ENCODE assay signal across 28 mouse cellular contexts in genomic region chr5:3653801-3654200, GRCm38 (mm10). TPM values are rescaled to one million over a fixed set of nuclear protein-coding genes. Genes with fewer than 3 reads are reported as not detected.
"Had no signal": no experiment of that assay in that cellular context is flagged by ENCODE, and none has a peak within 500 bp of the region (broad histone marks: within the 10 kb centered on the region; RNA-seq: fewer than 3 reads in every experiment).

No protein-coding gene starts in this region.

- H3K36me3 ChIP-seq: intestine, embryonic 15.5 days; liver, embryonic 13.5 days; midbrain, embryonic 10.5 days; midbrain, embryonic 15.5 days; neural tube, embryonic 12.5 days; neural tube, embryonic 15.5 days; stomach, embryonic 15.5 days had no signal

- H3K4me2 ChIP-seq: intestine, embryonic 15.5 days; liver, embryonic 13.5 days; midbrain, embryonic 15.5 days; neural tube, embryonic 12.5 days; neural tube, embryonic 15.5 days; stomach, embryonic 15.5 days had no signal

- H3K27me3 ChIP-seq: intestine, embryonic 15.5 days; liver, embryonic 13.5 days; megakaryocyte, embryonic 14.5 days; midbrain, embryonic 15.5 days; neural tube, embryonic 12.5 days; neural tube, embryonic 15.5 days; stomach, embryonic 15.5 days had no signal

- ATAC-seq: intestine, embryonic 15.5 days; midbrain, embryonic 15.5 days had no signal

- H3K9ac ChIP-seq: intestine, embryonic 15.5 days; liver, embryonic 13.5 days; midbrain, embryonic 15.5 days; neural tube, embryonic 12.5 days; neural tube, embryonic 15.5 days; stomach, embryonic 15.5 days had no signal

- H3K9me3 ChIP-seq: intestine, embryonic 15.5 days; liver, embryonic 13.5 days; midbrain, embryonic 10.5 days; midbrain, embryonic 15.5 days; neural tube, embryonic 12.5 days; neural tube, embryonic 15.5 days; stomach, embryonic 15.5 days had no signal

- H3K27ac ChIP-seq: intestine, embryonic 15.5 days; liver, embryonic 13.5 days; midbrain, embryonic 10.5 days; midbrain, embryonic 15.5 days; neural tube, embryonic 12.5 days; neural tube, embryonic 15.5 days; stomach, embryonic 15.5 days had no signal

- DNase-seq: kidney, adult 18-20 months; kidney, adult 9 months; kidney, postnatal 14 days; kidney, postnatal 4 days; liver, embryonic 13.5 days; lung, adult 2 months; lung, postnatal 14 days; lung, postnatal 4 days; retina, postnatal 1 day; thymus, postnatal 25 days had no signal

- H3K4me3 ChIP-seq: intestine, embryonic 15.5 days; liver, embryonic 13.5 days; megakaryocyte, embryonic 14.5 days; midbrain, embryonic 10.5 days; midbrain, embryonic 15.5 days; neural tube, embryonic 12.5 days; neural tube, embryonic 15.5 days; stomach, embryonic 15.5 days had no signal

- H3K4me1 ChIP-seq: intestine, embryonic 15.5 days; midbrain, embryonic 10.5 days; midbrain, embryonic 15.5 days; neural tube, embryonic 12.5 days; neural tube, embryonic 15.5 days; stomach, embryonic 15.5 days had no signal

RNA-seq across cellular contexts. Expression of gene Tmbim7, which starts 2.8 kb away (rescaled TPM):
- total RNA-seq: layer of hippocampus, adult 18-20 months; layer of hippocampus, postnatal 14 days; left cerebral cortex, adult 8-10 months; left cerebral cortex, postnatal 14 days; liver, adult 2 months had no signal
- polyA plus RNA-seq: intestine, embryonic 15.5 days; kidney, embryonic 16.5 days; limb, embryonic 11.5 days; liver, adult 2 months; liver, embryonic 13.5 days; liver, embryonic 16.5 days; lung, adult 2 months; lung, embryonic 16.5 days; midbrain, embryonic 10.5 days; midbrain, embryonic 15.5 days; neural tube, embryonic 12.5 days; neural tube, embryonic 15.5 days; small intestine, adult 2 months; stomach, embryonic 15.5 days; thymus, postnatal 0 days had no signal
